Mouse (Mus musculus): ENCODE measurements around the gene Tifa. TPM values are rescaled to one million over a fixed set of nuclear protein-coding genes. Genes with fewer than 3 reads are reported as not detected.

Tifa gene
- polyA plus RNA-seq, 1 experiment from 2014 or later: 3.1 TPM

GRCm38 (mm10) chr3:127827123-127827522, 37.5 kb downstream of the Tifa start:
- Histone ChIP-seq H3K27me3 (ENCODE audit: control insufficient read depth, insufficient read depth, low read depth, low read length) (no peaks in the 10 kb centered on the region), H3K4me3 (ENCODE audit: low read depth, low read length) (no peak overlapping the region), H3K9ac (ENCODE audit: low read depth, low read length) (no peak overlapping the region), H3K9me3 (replicated peaks; ENCODE audit: control insufficient read depth, low read length, poor library complexity, severe bottlenecking) (no peaks in the 10 kb centered on the region), H3K4me1 (ENCODE audit: control insufficient read depth, insufficient read depth, low read length) (peaks cover 11% of the 10 kb centered on the region), H3K27ac (ENCODE audit: low read length) (no peak overlapping the region), H3K36me3 (ENCODE audit: control insufficient read depth, insufficient read depth, low read length) (no peaks in the 10 kb centered on the region), H3K4me2 (ENCODE audit: low read length) (no peak overlapping the region)
- ATAC-seq: no peak; the same call in 1 of the 2 replicates
- 29% methylated on average over 7 of the region's 7 CpGs for WGBS

- no peak for ATAC-seq
- Histone ChIP-seq H3K4me2 (ENCODE audit: low read length) (no peak overlapping the region), H3K9me3 (replicated peaks; ENCODE audit: control insufficient read depth, low read length, poor library complexity, severe bottlenecking) (no peaks in the 10 kb centered on the region), H3K4me3 (ENCODE audit: low read depth, low read length) (no peak overlapping the region), H3K27me3 (ENCODE audit: control insufficient read depth, insufficient read depth, low read depth, low read length) (no peaks in the 10 kb centered on the region), H3K36me3 (ENCODE audit: control insufficient read depth, insufficient read depth, low read length) (no peaks in the 10 kb centered on the region), H3K9ac (ENCODE audit: low read depth, low read length) (no peak overlapping the region), H3K4me1 (ENCODE audit: control insufficient read depth, insufficient read depth, low read length) (peaks cover 14% of the 10 kb centered on the region), H3K27ac (ENCODE audit: low read length) (no peak overlapping the region)
- 95% methylated on average over 10 of the region's 10 CpGs for WGBS
Measured at GRCm38 (mm10) chr3:127830183-127830582, 40.6 kb downstream of the Tifa start.

GRCm38 (mm10) chr3:127831079-127831478, 41.5 kb downstream of the Tifa start:
- H3K9ac ChIP-seq (ENCODE audit: low read depth, low read length): no peak overlapping the region
- no peak overlapping the region for H3K4me3 ChIP-seq (ENCODE audit: low read depth, low read length)
- no peaks in the 10 kb centered on the region for H3K9me3 ChIP-seq (replicated peaks; ENCODE audit: control insufficient read depth, low read length, poor library complexity, severe bottlenecking)
- WGBS: 64% methylated on average over 6 of the region's 6 CpGs
- H3K27me3 ChIP-seq (ENCODE audit: control insufficient read depth, insufficient read depth, low read depth, low read length): no peaks in the 10 kb centered on the region
- H3K36me3 ChIP-seq (ENCODE audit: control insufficient read depth, insufficient read depth, low read length): no peaks in the 10 kb centered on the region
- H3K4me2 ChIP-seq (ENCODE audit: low read length): no peak overlapping the region
- H3K27ac ChIP-seq (ENCODE audit: low read length): no peak overlapping the region
- H3K4me1 ChIP-seq (ENCODE audit: control insufficient read depth, insufficient read depth, low read length): peaks cover 22% of the 10 kb centered on the region
- no peak for ATAC-seq

- H3K4me3 ChIP-seq (ENCODE audit: low read depth, low read length): no peak overlapping the region
- ATAC-seq: no peak
- no peak overlapping the region for H3K4me2 ChIP-seq (ENCODE audit: low read length)
- no peaks in the 10 kb centered on the region for H3K36me3 ChIP-seq (ENCODE audit: control insufficient read depth, insufficient read depth, low read length)
- no peak overlapping the region for H3K9ac ChIP-seq (ENCODE audit: low read depth, low read length)
- no peaks in the 10 kb centered on the region for H3K9me3 ChIP-seq (replicated peaks; ENCODE audit: control insufficient read depth, low read length, poor library complexity, severe bottlenecking)
- no peak overlapping the region for H3K27ac ChIP-seq (ENCODE audit: low read length)
- peaks cover 23% of the 10 kb centered on the region for H3K4me1 ChIP-seq (ENCODE audit: control insufficient read depth, insufficient read depth, low read length)
- 91% methylated on average over 4 of the region's 4 CpGs for WGBS
- H3K27me3 ChIP-seq (ENCODE audit: control insufficient read depth, insufficient read depth, low read depth, low read length): no peaks in the 10 kb centered on the region
Measured at GRCm38 (mm10) chr3:127834040-127834439, 44.4 kb downstream of the Tifa start.

- H3K4me1 ChIP-seq (ENCODE audit: control insufficient read depth, insufficient read depth, low read length): peaks cover 23% of the 10 kb centered on the region
- WGBS: 80% methylated on average over 6 of the region's 6 CpGs
- H3K36me3 ChIP-seq (ENCODE audit: control insufficient read depth, insufficient read depth, low read length): no peaks in the 10 kb centered on the region
- H3K4me3 ChIP-seq (ENCODE audit: low read depth, low read length): no peak overlapping the region
- H3K27me3 ChIP-seq (ENCODE audit: control insufficient read depth, insufficient read depth, low read depth, low read length): no peaks in the 10 kb centered on the region
- H3K9ac ChIP-seq (ENCODE audit: low read depth, low read length): 0 out of 2 replicates have a peak overlapping the region, but pooled peaks have one; percentile 20
- ATAC-seq: no peak
- peak overlapping the region; percentile 76 for H3K4me2 ChIP-seq (ENCODE audit: low read length)
- H3K9me3 ChIP-seq (replicated peaks; ENCODE audit: control insufficient read depth, low read length, poor library complexity, severe bottlenecking): no peaks in the 10 kb centered on the region
- no peak overlapping the region for H3K27ac ChIP-seq (ENCODE audit: low read length)
Measured at GRCm38 (mm10) chr3:127835594-127835993, 46.0 kb downstream of the Tifa start.

GRCm38 (mm10) chr3:127836798-127837153, 47.2 kb downstream of the Tifa start:
- H3K9ac ChIP-seq (ENCODE audit: low read depth, low read length): peak overlapping the region; percentile 95
- no peaks in the 10 kb centered on the region for H3K27me3 ChIP-seq (ENCODE audit: control insufficient read depth, insufficient read depth, low read depth, low read length)
- no peaks in the 10 kb centered on the region for H3K9me3 ChIP-seq (replicated peaks; ENCODE audit: control insufficient read depth, low read length, poor library complexity, severe bottlenecking)
- ATAC-seq: no peak; the same call in 1 of the 2 replicates
- 1% methylated on average over 15 of the region's 17 CpGs for WGBS
- H3K27ac ChIP-seq (ENCODE audit: low read length): peak overlapping the region; percentile 92
- H3K4me3 ChIP-seq (ENCODE audit: low read depth, low read length): peak overlapping the region; percentile 88
- H3K36me3 ChIP-seq (ENCODE audit: control insufficient read depth, insufficient read depth, low read length): no peaks in the 10 kb centered on the region
- H3K4me2 ChIP-seq (ENCODE audit: low read length): peak overlapping the region; percentile 76
- peaks cover 23% of the 10 kb centered on the region for H3K4me1 ChIP-seq (ENCODE audit: control insufficient read depth, insufficient read depth, low read length)

- peak within 1 kb of the TSS; percentile 88 for H3K4me3 ChIP-seq (ENCODE audit: low read depth, low read length)
- under 1% methylated on average over 71 of the region's 89 CpGs for WGBS
- peaks cover 23% of the 10 kb centered on the region for H3K4me1 ChIP-seq (ENCODE audit: control insufficient read depth, insufficient read depth, low read length)
- H3K27ac ChIP-seq (ENCODE audit: low read length): peak within 1 kb of the TSS; percentile 92
- H3K9me3 ChIP-seq (replicated peaks; ENCODE audit: control insufficient read depth, low read length, poor library complexity, severe bottlenecking): no peaks in the 10 kb centered on the region
- H3K27me3 ChIP-seq (ENCODE audit: control insufficient read depth, insufficient read depth, low read depth, low read length): no peaks in the 10 kb centered on the region
- H3K9ac ChIP-seq (ENCODE audit: low read depth, low read length): peak within 1 kb of the TSS; percentile 95
- H3K4me2 ChIP-seq (ENCODE audit: low read length): peak within 1 kb of the TSS; percentile 76
- no peaks in the 10 kb centered on the region for H3K36me3 ChIP-seq (ENCODE audit: control insufficient read depth, insufficient read depth, low read length)
- peak; percentile 98 for ATAC-seq
Measured at GRCm38 (mm10) chr3:127837154-127837865, 47.7 kb downstream of the Tifa start, which contains the start of gene Ap1ar. Gene Ap1ar (minus strand): TSS chr3:127837523.

GRCm38 (mm10) chr3:127837972-127838644, 48.5 kb downstream of the Tifa start:
- WGBS: 32% methylated on average over 8 of the region's 8 CpGs
- peak overlapping the region; percentile 95 for H3K9ac ChIP-seq (ENCODE audit: low read depth, low read length)
- peak overlapping the region; percentile 92; the same call in 1 of the 2 replicates for H3K27ac ChIP-seq (ENCODE audit: low read length)
- H3K27me3 ChIP-seq (ENCODE audit: control insufficient read depth, insufficient read depth, low read depth, low read length): no peaks in the 10 kb centered on the region
- H3K36me3 ChIP-seq (ENCODE audit: control insufficient read depth, insufficient read depth, low read length): no peaks in the 10 kb centered on the region
- H3K4me2 ChIP-seq (ENCODE audit: low read length): peak overlapping the region; percentile 69
- ATAC-seq: no peak
- H3K4me3 ChIP-seq (ENCODE audit: low read depth, low read length): peak overlapping the region; percentile 88
- no peaks in the 10 kb centered on the region for H3K9me3 ChIP-seq (replicated peaks; ENCODE audit: control insufficient read depth, low read length, poor library complexity, severe bottlenecking)
- H3K4me1 ChIP-seq (ENCODE audit: control insufficient read depth, insufficient read depth, low read length): peaks cover 23% of the 10 kb centered on the region

- Histone ChIP-seq H3K36me3 (ENCODE audit: control insufficient read depth, insufficient read depth, low read length) (no peaks in the 10 kb centered on the region), H3K4me3 (ENCODE audit: low read depth, low read length) (no peak overlapping the region), H3K27me3 (ENCODE audit: control insufficient read depth, insufficient read depth, low read depth, low read length) (no peaks in the 10 kb centered on the region), H3K9ac (ENCODE audit: low read depth, low read length) (no peak overlapping the region), H3K4me1 (ENCODE audit: control insufficient read depth, insufficient read depth, low read length) (peaks cover 5% of the 10 kb centered on the region; the same call in 1 of the 2 replicates), H3K27ac (ENCODE audit: low read length) (no peak overlapping the region), H3K9me3 (replicated peaks; ENCODE audit: control insufficient read depth, low read length, poor library complexity, severe bottlenecking) (no peaks in the 10 kb centered on the region; the same call in 1 of the 2 replicates), H3K4me2 (ENCODE audit: low read length) (no peak overlapping the region)
- WGBS: 85% methylated on average over 8 of the region's 8 CpGs
- no peak for ATAC-seq
Measured at GRCm38 (mm10) chr3:127841926-127842325, 52.3 kb downstream of the Tifa start.
